Mouse (Mus musculus) lung, postnatal 0 days (tissue): ENCODE data around the gene Cars2.

ENCODE experiments used
- CTCF ChIP-seq: IDR thresholded peaks from 2 replicates; pipeline ENCODE4 v1.5.1; 2016; ENCODE audit warnings: antibody characterized with exemption, mild to moderate bottlenecking
- EP300 ChIP-seq: IDR thresholded peaks from 2 replicates; pipeline ENCODE4 v1.6.1; 2016; ENCODE audit warnings: antibody characterized with exemption, mild to moderate bottlenecking, control low read depth

- no peak for TF ChIP-seq CTCF
- no peak for TF ChIP-seq EP300
These were observed 21.4 kb upstream of the Cars2 start for GRCm38 (mm10) chr8:11571950-11572349.
